Mouse (Mus musculus) T-helper 1 cell (primary cell): ENCODE measurements around the gene A4galt.
"Not testable (repeated sequence)": the region's sequence is repeated elsewhere in the genome, so short reads cannot be mapped to it uniquely, and the experiment has no call there.

ENCODE experiments used
- in situ Hi-C: fragments of 300-600 bp; cut with MboI, MseI; formaldehyde crosslinking; loops from one replicate; pipeline ENCODE4 v1.15.1; 2025; ENCODE audit warnings: high pct_unique_total_duplicates

The A4galt gene

DNA sequence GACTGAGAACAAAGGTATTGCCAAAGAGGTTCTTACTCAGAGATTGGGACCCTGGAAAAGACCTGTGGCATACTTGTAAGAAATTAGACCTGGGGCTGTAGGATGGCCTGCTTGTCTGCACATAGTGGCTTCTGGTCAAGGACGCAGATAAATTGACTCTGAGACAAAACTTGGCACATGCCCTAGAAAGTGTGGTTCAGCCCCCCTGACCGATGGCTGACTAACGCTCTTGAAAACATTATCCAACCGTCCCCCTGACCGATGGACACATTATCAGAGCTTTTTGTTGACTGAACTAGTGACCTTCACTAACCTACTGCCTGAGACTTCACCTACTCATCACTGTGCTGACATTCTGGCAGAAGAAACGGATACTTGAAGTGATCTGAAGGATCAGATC is 18.4 kb upstream of the A4galt start:
- in situ Hi-C loops: loop anchor here (10.0 kb wide), 1 partner anchor 845 kb away; no protein-coding TSS in a partner anchor

DNA sequence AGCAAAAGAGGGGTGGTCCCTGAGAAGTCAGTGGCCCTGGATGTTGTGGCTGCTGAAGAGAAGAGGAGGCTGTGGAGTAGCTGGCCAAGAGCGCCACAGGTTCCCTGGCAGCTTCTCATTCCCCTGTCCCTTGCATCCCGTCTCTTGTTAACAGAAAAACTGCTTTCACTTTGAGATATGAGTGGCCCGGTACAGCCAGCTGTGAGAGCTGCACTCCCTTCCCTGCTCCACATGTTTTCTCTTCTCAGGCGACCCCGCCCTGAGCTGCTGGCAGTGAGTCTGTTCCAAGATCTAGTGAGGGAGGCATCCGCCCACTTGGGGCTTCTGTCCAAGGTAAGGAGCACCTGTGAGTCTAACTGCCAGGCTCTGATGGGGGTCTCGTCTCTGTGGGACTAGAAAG is 16.9 kb upstream of the A4galt start:
- in situ Hi-C loops: not testable (repeated sequence)

DNA sequence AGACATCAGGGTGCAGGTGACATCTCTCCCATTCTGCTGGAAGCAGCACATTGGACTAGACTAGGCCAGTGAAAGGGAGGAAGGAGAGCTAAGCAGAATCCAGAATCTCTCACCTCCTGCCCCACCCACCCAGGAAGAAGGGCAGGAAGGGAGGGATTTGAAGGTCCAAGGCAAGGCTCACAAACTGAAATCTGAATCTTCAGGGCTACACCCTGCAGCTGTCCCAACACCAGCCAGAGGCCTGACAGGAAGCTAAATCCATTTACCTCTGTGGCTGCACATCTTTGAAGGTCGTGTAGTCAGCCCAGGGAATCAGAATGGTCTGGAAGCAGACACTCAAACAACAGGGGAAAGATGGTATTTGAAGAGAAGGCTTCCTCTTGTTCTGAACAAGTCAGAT is 13.7 kb upstream of the A4galt start:
- in situ Hi-C loops: no loop called here

DNA sequence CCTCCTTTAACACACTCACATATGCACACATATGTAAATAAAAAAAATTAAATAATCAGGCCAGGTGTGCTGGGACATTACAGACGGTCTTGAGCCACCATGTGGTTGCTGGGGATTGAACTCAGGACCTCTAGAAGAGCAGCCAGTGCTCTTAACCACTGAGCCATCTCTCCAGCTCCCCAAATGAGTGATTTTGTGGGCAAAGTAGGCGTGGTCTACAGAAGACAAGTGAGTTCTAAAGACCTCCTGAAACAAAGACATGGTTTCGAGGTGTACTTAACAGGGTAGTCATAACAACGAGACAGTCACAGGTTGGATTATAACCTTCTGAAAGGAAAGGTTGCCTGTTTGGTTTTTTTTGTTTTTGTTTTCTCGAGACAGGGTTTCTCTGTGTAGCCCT is 11.8 kb upstream of the A4galt start:
- in situ Hi-C loops: no loop called here

- in situ Hi-C loops: no loop called here
Observed at GRCm38 (mm10) chr15:83257906-83258305, 6.3 kb upstream of the A4galt start.

GRCm38 (mm10) chr15:83256491-83256890 is 4.9 kb upstream of the A4galt start:
- in situ Hi-C loops: no loop called here

DNA sequence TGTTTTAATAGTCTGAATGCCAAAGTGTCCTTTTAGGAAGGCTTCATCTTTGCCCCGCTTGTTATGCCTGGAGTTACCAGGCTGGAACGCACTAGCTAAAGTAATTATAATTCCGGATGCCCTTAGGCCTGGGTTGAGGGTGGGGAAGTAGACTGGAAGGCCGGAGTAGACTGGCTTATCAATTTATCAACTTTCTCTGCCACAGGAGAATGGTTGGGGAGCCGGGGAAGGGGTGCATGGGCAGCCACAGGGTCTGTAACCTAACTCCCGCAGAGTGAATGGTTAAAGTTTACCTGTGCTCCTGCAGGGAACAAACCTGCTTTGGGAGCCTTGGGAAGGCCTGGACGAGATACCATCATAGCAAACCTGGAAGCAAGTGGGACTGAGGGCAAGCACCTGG is 4.4 kb upstream of the A4galt start:
- in situ Hi-C loops: no loop called here

DNA sequence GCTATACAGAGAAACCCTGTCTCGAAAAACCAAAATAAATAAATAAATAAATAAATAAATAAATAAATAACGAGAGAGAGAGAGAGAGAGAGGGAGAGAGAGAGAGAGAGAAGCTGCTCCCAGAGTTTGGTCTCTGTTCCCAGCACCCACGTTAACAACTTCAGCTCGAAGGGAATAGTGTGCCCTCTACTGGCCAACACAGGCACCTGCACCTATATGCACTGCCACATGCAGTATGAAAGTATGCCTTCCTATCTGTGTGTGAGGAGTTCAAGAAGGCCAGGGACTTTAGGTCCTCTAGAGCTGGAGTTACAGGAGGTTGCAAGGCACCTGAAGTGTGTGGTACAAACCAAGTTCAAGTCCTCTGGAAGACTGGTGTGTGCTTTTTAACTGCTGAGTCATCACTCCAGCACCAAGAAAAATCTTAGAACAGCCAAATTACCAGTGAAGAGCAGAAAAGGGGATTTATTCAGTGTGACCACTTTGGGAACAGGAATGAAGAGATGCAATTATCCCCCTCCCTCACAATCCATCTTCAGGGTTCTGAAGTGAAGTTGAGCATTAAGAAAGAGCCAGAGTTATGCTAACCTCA is 3.7 kb upstream of the A4galt start:
- in situ Hi-C loops: no loop called here

DNA sequence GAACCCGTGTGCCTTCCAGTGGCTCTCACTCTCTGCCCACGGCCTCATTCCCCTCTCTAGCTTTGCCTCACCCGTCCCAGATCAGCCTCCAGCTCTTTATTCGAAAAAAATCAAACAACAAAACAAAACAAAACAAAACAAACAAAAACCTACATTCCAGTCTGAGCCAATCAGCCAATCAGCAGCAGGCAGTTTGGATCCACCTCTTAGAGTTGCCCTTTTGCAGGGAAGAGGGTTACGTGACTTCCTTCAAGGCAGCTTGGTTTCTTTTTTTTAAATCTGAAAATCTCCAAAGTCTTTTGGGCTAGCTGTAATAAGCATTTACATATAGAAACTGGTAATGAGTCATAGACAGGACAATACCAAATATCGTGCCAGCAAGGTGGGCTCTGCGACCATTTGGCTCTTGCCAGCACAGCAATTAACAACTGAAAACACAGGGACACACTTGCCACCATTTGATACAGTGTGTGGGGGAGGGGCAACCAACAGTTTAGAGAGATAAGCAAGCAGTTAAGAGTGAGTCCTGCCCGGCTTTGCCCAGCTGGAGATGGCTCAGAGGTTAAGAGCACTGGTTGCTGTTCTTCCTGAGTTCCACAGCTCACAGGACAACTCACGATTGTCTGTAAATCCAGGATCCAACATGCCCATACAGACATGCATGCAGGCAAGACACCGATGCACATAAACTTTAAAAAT is 2.9 kb upstream of the A4galt start:
- in situ Hi-C loops: no loop called here

GRCm38 (mm10) chr15:83252060-83252459 is 486 bp upstream of the A4galt start:
- in situ Hi-C loops: no loop called here

GRCm38 (mm10) chr15:83250651-83251175 is 861 bp downstream of the A4galt start:
- in situ Hi-C loops: no loop called here

GRCm38 (mm10) chr15:83249535-83250287 is 1.9 kb downstream of the A4galt start:
- in situ Hi-C loops: no loop called here

GRCm38 (mm10) chr15:83248236-83248844 is 3.2 kb downstream of the A4galt start:
- in situ Hi-C loops: no loop called here

DNA sequence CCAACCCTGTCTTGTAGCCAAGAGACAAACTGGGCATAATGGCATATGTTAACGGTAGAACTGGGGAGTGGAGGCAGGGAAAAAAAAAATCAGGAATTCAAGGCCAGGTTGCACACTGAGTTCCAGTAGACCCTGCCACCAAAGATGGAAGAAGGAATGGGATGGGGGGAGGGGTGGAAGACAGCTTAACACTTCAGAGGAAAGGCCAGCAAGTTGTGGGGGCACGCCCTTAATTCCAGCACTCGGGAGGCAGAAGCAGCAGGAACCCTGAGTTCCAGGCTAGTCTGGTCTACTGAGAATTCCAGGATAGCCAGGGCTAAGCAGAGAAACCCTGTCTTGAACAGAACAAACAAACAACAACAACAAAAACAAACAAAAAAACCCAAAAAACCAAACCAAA is 7.2 kb downstream of the A4galt start:
- in situ Hi-C loops: no loop called here

DNA sequence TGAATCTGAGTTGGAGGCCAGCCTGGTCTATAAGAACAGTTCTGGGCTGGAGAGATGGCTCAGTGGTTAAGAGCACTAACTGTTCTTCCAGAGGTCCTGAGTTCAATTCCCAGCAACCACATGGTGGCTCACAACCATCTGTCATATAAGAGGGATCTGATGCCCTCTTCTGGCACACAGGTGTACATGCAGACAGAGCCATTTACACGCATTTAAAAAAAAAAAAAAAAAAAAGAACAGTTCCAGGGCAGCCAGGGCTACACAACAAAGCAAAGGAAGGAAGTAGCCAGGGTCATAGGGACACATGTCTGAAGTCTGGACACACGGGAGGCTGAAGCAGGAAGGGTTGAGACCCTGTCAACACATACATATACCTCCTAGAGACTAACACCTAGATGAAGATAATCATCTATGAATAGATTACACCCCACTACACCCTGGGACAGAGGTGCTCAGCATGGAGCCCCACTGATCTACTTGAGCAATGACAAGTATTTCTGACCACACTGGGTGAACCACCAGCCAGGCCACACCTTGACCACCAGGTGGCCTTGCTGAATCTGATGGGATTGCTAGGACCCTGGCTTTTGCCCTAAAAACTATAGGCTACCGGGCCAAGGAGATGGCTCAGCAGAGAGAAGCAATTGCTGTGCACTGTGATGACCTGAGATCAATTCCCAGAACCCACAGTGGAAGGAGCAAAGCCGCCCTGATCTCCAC is 9.5 kb downstream of the A4galt start:
- in situ Hi-C loops: no loop called here

DNA sequence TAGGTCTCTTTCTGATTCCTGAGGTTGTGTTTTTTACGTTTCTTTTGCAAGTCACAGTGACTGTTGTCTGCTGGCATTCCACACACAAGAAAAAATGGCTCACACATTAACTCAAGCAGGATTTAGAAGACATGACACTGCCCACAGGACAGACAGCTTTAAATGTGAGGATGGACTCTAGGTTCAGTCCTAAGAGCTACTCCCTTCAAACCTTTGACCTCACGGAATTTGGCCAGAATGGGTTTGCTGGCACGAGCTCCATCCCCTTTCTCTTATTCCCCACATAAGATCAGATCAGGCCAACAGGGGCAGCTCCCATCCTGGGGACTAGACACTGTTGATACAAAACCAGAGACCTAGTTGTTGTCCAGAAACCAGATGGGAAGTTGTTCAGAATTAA is 10.1 kb downstream of the A4galt start:
- in situ Hi-C loops: no loop called here

GRCm38 (mm10) chr15:83237460-83238243 is 13.9 kb downstream of the A4galt start:
- in situ Hi-C loops: no loop called here

DNA sequence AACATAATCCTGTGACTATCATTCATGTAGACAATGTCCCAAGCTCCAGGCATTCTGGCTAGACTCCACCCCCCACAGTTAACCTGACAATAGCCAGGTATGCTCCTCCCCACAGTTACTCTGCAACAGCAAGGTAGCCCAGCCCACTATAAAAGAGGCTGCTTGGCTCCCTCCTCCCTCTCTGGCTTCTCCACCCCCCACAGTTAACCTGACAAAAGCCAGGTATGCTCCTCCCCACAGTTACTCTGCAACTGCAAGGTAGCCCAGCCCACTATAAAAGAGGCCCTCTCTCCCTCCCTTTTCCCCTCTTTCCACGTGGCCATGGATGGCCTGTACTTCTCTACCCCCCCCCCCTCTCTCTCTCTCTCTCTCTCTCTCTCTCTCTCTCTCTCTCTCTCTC is 14.8 kb downstream of the A4galt start:
- in situ Hi-C loops: no loop called here

GRCm38 (mm10) chr15:83233219-83233992 is 18.2 kb downstream of the A4galt start:
- in situ Hi-C loops: no loop called here

- in situ Hi-C loops: no loop called here
Observed at GRCm38 (mm10) chr15:83227559-83227958, 24.0 kb downstream of the A4galt start.
